Mouse (Mus musculus): ENCODE results near the gene Prc1.

DNA sequence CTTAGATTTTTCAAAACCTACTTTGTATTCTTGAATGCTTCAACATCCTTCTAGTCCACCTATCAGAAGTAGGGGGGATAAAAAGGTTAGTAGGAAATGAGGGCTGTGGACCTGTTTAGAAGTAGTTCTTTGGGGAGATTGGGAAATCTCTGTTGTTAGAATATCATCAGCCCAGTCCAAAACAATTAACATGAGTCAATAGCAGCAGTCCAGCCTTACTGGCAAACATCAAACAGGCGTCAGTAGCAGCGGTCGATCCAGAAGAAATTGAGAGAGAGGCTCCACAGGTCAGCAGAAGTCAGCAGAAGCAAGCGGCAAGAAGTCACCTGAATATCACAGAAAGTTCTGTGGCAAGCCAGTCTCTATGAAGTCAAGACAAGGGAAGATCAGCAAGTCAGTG lies 49.4 kb upstream of the Prc1 start:
- TF ChIP-seq CTCF (IDR thresholded peaks at IDR 0.05) (no peak), EP300 (IDR thresholded peaks at IDR 0.05) (no peak)
